Mouse (Mus musculus): ENCODE data around the gene Aifm1.

The Aifm1 gene

GRCm38 (mm10) chrX:48425280-48425679, 88.1 kb downstream of the Aifm1 start:
- no peak for DNase-seq (ENCODE audit: extremely low read depth, low read depth, low spot score)
